9 mouse cellular contexts compared by ENCODE assay signal in the genomic region with DNA sequence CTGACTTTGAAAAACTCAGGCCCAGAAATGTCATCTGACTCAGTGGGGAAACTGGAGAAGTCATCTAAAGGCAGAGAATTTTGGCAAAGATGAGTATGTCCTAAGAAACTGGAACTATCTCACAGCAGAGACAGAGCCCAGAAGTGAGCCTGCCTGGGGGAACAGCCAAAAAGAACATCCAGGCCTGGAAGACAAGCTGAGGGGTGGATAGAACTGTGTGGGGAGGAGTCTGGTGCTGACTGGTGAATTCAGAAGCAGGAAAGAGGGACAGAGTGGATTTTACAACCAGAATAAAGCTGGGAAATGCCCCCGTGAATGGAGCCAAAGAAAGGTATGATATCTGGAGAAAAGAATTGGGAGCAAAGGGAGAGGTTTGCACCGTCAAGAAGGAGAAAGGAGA. TPM values are rescaled to one million over a fixed set of nuclear protein-coding genes. Genes with fewer than 3 reads are reported as not detected.
A peak's percentile ranks its signal among the peaks of the same experiment; 100 is the strongest.
DNase-seq lines count a peak whose midpoint lies in the region; TF ChIP-seq lines count a peak whose summit lies in the region.
"Had no signal": no experiment of that assay in that cellular context is flagged by ENCODE, and none has a peak within 500 bp of the region (broad histone marks: within the 10 kb centered on the region; RNA-seq: fewer than 3 reads in every experiment).

A gene (plus strand): TSS at position 225 of the 400 bp plus-strand sequence.

- intact Hi-C loops in heart, postnatal 25 days (cut with DNase I): no loop called here

- 0 out of 2 replicates have a peak within 1 kb of the TSS, but pooled peaks have one; percentile 0 for H3K27ac ChIP-seq in cortical plate, adult 2 months (ENCODE audit: insufficient read depth, low read length)
- H3K27ac ChIP-seq: embryonic facial prominence, embryonic 13.5 days had no signal

- no peak for TF ChIP-seq CTCF in cortical plate, adult 2 months (IDR thresholded peaks at IDR 0.05; ENCODE audit: extremely low read depth, insufficient read depth, low read length)

- no peak within 1 kb of the TSS for H3K4me3 ChIP-seq in cortical plate, adult 2 months (ENCODE audit: insufficient read depth, low read length)
- H3K4me3 ChIP-seq: embryonic facial prominence, embryonic 13.5 days had no signal

- no peak for TF ChIP-seq POLR2A in cortical plate, adult 2 months (IDR thresholded peaks at IDR 0.05; ENCODE audit: extremely low read depth, insufficient read depth, low read length)

- 0 out of 2 replicates have a peak, but pooled peaks cover 1% of the 10 kb centered on the region for H3K4me1 ChIP-seq in cortical plate, adult 2 months (ENCODE audit: control insufficient read depth, insufficient read depth, low read length)
- H3K4me1 ChIP-seq: embryonic facial prominence, embryonic 13.5 days had no signal

- peak in 1 of 2 experiments; percentile 9 for DNase-seq in layer of hippocampus, adult 18-20 months (ENCODE audit: low spot score in 2 of 2)
- no peak for DNase-seq in layer of hippocampus, adult 9-10 months (ENCODE audit: low spot score)
- peak; percentile 72 for DNase-seq in heart, postnatal 25 days (ENCODE audit: low spot score)
- DNase-seq in lung, postnatal 14 days: peak; percentile 32
- DNase-seq in thymus, postnatal 10 days (ENCODE audit: low spot score in 2 of 2): no peak
- DNase-seq in right cerebral cortex, adult 2 months (ENCODE audit: low spot score in 2 of 2): no peak
- DNase-seq in embryo, embryonic 9.5 days (ENCODE audit: extremely low spot score): no peak

RNA-seq across cellular contexts. Expression of the gene that starts here (rescaled TPM):
- total RNA-seq in layer of hippocampus, adult 18-20 months (2021): 10 to 100 TPM; 43.8 TPM
- polyA plus RNA-seq in cortical plate, adult 2 months (2012; rRNA removed): 78.3 and 85.1 TPM in 2 replicates
- total RNA-seq in heart, postnatal 25 days (2021): 10 to 100 TPM; 19.2 to 20.9 TPM

Comparison
In these comparisons a context has a peak if more than half of its experiments do, and no peak if none do; other contexts are left out.
1. DNase-seq: peak in heart, postnatal 25 days (single experiment) and lung, postnatal 14 days (single experiment); none in layer of hippocampus, adult 9-10 months (single experiment), thymus, postnatal 10 days (0 of 2), right cerebral cortex, adult 2 months (0 of 2) and embryo, embryonic 9.5 days (single experiment).